Mouse (Mus musculus): ENCODE measurements at regions not wholly inside any gene's neighbourhood (a gene's known extent, or its start where the extent isn't known, plus 50 kb on each side); places are given as distances from the start of the nearest gene placed in this dataset.

GRCm38 (mm10) chr8:15607598-15608215, 561.8 kb upstream of the BB014433 start:
- TF ChIP-seq CTCF (IDR thresholded peaks at IDR 0.05; ENCODE audit: low read depth), result no peak
- TF ChIP-seq EP300 (optimal IDR thresholded peaks at IDR 0.05), result no peak

Measured in stomach, postnatal 0 days (tissue).